Mouse (Mus musculus): ENCODE results near the gene Pop7.

The Pop7 gene

DNA sequence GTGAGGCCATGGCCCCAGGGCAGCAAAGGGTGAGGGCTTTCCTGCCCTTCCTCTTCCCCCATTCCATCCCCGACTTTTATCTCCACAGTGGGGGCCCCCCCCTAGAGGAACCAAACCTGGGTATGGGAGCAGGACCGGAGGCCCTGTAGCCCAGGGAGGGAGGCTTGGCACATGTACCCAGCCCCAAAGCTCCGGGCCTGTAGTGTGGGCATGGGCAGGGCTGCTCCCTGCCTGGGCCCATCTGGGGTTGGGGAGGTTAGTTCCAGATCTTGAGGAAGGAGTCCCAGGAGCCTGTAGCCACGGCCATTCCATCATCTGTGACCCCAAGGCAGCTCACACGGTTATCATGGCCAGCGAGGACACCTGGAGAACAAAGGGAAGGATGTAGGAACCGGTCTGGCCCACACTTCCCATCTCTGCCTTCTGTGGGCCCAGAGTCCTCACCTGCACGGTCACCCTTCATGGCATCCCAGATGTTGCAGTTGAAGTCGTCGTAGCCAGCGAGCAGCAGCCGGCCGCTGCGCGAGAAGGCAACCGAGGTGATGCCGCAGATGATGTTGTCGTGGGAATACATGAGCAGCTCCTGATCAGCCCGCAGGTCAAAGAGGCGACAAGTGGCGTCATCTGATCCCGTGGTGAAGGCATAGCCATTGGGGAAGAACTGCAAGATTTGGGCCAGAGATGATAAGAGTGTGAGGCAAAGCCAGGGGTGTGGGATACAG lies 26.1 kb upstream of the Pop7 start:
- no peak for DNase-seq (ENCODE audit: extremely low spot score, low read depth, low spot score)

DNA sequence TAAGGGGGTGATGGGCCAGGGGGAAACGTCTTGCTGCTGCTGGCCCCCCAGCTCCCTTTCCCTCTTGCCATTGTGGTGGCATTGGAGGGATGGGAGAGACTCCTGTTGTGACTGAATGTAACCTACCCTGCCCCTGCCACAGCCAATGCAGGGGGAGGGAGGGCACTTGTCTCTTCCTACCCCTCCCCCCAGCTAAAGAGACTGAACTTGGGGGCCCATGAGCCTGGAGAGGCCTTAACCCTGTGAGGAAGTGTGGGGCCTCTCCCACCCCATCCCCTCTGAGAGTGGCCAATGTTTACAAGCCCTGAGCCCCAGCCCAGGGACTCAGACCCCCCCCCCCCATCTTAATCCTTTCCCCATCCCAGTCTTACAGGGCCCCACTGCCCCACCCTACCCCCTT lies 25.1 kb upstream of the Pop7 start:
- DNase-seq (ENCODE audit: extremely low spot score, low read depth, low spot score): no peak

DNA sequence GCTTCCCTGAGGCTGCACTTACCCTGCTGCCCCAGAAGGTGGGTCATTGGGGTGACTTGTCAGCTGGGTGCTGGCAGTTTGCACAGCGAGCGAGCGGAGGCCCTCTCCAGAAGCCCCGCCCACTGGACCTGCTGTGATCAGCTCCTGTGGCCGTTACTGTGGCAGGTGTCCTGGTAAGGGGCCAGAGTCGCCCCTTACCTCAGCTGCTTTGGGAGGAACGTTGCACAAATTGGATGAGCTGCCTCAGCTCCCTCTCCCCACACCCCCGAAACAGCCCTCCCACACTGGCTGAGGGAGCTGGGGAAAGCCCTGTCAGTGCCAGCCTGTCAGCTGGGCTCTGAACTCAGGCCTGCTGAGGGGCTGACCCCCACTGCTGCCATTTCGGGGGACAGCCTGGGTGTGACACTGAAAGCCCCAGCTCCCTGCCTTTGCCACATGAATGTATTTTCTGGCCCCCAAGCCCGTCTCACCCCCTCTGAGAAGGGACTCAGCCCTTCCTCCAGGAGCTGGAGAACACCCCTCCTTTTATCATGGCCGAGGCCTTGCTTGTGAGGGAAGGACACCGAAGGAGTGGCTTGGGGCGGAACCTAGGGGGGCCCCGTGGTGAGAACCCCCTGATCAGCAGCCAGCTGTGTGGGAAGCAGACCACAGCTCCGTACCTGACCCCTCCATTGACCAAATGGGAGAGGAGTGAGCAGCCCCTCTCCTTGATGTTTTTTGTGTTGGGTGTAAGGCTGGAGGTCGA lies 24.0 kb upstream of the Pop7 start:
- no peak for DNase-seq (ENCODE audit: extremely low spot score, low read depth, low spot score)

DNA sequence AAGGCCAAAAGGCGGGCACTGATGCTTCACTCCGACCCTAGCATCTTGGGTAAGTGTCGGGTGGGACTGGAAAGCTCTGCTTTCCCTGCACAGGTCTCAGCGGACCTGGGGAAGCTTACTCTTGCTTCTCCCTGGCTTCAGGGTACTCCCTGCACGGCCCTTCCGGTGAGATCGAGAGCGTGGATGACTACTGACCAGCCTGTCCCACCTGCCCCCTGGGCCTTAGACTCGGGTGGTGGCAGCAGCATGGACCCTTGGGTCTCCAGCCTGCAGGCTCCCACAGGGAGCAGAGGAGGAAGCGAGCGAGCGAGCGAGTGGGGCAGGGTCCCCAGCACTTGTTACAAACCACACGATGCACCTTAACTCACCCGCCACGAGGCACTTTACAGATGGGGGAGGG lies 23.2 kb upstream of the Pop7 start:
- no peak for DNase-seq (ENCODE audit: extremely low spot score, low read depth, low spot score)

DNA sequence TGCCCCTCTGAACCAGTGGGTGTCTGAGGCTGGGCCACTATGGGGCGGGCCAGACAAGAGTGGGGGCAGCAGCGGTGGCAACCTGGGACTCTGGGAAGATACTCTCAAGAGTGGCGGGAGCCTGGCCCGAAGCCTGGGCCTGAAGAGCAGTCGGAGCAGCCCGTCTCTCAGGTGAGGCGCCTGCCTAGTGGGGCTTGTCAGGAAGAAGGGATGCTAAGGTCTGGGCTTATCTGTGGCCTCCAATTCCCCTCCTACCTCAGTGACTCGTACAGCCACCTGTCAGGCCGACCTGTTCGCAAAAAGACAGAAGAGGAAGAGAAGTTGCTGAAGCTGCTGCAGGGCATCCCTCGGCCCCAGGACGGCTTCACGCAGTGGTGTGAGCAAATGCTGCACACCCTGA lies 22.4 kb upstream of the Pop7 start:
- no peak for DNase-seq (ENCODE audit: extremely low spot score, low read depth, low spot score)

DNA sequence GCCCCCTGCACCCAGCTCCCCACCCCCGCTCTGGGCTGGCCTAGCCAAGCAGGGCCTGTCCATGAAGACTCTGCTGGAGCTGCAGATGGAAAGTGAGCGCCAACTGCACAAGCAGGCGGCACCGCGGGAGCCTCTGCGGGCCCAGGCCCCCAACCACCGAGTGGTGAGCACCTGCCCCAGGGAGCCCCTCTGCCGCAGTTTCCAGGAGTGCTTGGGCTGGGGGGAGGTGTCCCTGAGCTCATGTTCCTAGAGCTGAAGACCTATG lies 21.9 kb upstream of the Pop7 start:
- no peak for DNase-seq (ENCODE audit: extremely low spot score, low read depth, low spot score)

DNA sequence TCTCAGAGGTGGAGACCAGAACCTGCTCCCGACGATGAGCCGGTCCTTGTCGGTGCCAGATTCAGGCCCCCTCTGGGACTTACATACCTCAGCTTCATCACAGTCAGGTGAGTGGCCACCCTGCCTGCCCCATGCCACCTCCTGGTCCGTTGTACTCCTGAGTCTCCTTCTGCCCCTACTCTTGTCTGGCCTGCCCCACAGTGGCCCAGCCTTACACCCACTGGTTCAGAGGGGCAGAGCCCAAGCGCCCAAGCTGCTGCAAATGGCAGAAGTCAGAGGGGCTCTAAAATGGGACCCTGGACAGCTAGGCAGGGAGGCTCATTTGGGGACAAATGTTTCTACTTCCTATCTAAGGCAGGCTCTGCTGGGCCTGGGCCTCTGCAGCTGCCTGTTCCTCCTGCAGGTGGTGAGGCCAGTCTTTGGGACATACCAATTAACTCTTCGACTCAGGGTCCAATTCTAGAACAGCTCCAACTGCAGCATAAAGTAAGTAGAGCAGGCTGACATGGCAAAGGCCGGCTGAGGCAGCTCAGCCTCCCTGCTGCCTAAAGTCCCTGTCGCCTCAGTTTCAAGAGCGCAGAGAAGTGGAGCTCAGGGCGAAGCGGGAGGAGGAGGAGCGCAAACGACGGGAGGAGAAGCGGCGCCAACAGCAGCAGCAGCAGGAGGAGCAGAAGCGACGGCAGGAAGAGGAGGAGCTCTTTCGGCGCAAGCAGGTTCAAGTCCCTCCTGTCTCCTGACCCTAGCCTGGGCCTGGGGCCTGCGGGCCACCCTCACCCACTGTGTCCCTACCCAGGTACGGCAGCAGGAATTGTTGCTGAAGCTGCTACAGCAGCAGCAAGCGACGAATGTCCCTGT lies 21.3 kb upstream of the Pop7 start:
- DNase-seq (ENCODE audit: extremely low spot score, low read depth, low spot score): no peak

DNA sequence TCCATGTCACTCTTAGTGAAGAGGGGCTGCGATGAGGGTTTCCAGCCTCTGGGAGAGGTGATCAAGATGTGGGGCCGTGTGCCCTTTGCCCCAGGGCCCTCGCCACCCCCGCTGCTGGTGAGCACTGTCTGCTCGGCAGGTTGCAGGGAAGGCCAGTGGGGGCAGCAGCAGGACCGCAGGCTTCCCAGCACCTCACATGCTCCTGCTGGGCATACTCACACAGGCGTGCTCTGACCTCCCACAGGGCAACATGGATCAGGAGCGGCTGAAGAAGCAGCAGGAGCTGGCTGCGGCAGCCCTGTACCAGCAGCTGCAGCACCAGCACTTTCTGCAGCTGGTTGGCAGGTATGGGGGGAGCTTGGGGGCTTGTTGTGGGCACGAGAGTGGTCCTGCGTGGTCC lies 20.4 kb upstream of the Pop7 start:
- DNase-seq (ENCODE audit: extremely low spot score, low read depth, low spot score): no peak

DNA sequence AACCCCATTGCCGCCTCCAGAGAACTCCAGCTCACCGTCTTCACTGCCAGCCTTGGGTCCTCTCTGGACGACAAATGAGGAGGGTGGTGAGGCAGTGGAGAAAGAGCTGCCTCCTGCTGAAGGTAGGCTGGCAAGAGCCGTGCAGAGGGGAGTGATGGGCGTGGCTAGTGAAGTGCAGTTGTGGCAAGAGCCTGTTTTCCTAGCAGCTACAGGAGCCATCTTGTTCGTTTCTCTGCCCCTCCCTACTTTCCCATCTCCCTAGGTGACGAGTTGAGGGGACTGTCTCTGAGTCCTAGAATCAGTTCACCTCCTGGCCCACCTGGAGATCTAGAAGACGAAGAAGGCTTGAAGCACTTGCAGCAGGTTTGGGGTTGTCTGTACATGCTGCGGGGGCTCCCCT lies 19.5 kb upstream of the Pop7 start:
- no peak for DNase-seq (ENCODE audit: extremely low spot score, low read depth, low spot score)

DNA sequence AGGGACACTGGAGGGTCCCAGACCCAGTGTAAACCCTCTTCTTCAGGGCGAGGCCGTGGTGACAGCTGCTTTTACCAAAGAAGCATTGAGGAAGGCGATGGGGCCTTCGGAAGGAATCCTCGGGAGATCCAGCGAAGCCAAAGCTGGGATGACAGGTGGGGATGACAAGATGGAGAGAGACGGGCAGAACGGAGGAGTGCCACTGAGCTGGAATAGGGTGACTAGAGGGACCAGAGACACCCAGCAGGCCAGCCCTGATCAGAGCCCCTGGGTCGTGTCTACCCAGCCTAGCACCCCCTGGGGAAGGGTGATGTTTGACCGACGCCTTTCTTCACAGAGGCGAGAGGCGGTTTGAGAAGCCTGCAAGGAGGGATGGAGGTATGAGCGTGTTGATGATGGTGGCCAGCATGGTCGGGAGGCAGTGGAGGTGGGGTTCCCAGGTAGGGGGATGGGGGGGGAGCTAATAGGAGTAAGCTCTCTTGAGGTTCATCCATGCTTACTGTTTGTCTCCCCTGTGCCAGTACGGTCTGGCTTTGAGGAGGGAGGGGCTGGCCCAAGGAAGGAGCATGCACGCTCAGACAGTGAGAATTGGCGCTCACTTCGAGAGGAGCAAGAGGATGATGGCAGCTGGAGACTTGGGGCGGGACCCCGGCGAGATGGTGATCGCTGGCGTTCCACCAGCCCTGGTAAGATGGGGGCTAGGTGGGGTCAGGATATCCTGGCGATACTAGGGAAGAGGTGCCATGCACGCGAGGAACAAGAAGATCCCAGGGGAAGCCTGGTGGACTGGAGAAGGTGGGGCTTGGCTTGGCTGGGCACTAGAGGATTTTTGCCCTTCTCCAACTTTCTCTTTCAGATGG lies 17.6 kb upstream of the Pop7 start:
- no peak for DNase-seq (ENCODE audit: extremely low spot score, low read depth, low spot score)

DNA sequence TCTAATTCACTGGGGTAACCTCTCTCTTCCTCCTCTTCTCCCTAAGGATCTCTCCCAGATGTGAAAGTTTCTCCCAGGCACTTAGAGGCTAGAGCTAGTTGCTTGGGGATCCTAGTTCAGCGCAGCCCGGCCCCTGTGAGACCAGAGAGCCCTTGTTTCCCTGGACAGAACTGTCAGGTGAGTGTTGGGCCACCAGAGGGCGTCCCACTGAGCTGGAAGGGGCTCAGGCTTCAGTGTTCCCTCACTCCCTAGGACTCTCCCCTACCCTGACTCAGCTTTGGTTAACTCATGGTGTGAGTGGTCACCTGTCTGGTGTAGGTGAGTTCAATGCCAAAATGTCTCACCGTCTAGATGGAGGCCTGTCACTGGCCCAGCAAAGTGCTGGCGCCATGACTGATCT lies 16.1 kb upstream of the Pop7 start, which contains the start of gene Gigyf1:
TSS of gene Gigyf1 (plus strand) at position 113 of the 400 bp plus-strand sequence.
- no peak for DNase-seq (ENCODE audit: extremely low spot score, low read depth, low spot score)

DNA sequence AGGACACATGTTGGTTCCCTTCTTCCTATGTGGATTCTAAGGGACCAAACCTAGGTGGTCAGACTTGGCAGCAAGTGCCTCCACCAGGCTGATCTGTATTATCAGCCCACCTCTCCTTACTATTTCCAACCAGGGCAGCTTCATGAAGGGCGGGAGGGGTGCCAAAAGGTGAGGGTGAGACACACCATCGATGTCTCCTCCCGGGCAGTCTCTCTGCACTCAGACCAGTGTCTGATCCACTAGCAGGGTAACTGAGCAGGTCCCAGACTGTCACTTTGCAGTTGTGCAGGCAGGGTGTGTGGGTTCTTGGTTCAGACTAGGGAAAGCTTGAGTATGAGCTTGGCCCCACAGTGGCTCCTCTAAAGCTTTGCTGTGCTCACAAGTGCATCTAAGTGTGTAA lies 12.5 kb upstream of the Pop7 start:
- DNase-seq (ENCODE audit: extremely low spot score, low read depth, low spot score): no peak

DNA sequence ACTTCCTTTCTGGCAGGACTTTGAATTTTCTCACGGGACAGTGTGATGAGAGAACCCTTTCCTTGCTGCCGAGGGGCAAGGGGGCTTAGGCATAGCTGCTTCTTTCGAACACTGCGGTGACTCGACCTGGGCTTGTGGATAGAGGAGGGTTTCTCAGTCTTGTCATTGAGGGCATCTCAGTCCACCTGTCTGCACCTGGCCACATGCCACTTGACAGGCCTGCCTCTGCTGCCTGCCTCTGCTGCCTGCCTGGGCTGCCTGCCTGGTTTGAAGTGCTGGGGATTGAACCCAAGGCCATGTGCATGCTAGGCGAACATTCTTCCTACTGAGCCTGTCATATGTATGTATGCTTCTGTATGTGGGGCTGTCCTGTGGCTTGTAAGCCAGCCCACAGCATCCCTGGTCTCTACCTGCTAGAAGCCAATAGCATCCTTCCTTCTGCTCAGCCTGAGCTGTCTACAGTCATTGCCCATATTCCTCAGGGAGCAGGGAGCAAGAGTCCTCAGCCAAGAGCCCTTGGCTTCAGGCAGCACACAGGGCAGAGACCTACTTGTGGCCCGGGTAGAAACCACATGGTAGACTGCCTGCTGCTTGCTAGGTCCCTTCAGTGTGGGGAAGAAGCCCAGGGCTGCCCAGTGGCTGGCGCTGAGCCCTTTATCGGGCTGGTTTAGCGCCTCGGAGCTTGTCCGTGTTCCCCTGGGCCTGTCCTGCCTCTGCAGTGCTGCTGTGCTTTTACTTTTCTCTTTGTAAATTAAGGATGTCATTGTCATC lies 11.8 kb upstream of the Pop7 start:
- DNase-seq (ENCODE audit: extremely low spot score, low read depth, low spot score): no peak

DNA sequence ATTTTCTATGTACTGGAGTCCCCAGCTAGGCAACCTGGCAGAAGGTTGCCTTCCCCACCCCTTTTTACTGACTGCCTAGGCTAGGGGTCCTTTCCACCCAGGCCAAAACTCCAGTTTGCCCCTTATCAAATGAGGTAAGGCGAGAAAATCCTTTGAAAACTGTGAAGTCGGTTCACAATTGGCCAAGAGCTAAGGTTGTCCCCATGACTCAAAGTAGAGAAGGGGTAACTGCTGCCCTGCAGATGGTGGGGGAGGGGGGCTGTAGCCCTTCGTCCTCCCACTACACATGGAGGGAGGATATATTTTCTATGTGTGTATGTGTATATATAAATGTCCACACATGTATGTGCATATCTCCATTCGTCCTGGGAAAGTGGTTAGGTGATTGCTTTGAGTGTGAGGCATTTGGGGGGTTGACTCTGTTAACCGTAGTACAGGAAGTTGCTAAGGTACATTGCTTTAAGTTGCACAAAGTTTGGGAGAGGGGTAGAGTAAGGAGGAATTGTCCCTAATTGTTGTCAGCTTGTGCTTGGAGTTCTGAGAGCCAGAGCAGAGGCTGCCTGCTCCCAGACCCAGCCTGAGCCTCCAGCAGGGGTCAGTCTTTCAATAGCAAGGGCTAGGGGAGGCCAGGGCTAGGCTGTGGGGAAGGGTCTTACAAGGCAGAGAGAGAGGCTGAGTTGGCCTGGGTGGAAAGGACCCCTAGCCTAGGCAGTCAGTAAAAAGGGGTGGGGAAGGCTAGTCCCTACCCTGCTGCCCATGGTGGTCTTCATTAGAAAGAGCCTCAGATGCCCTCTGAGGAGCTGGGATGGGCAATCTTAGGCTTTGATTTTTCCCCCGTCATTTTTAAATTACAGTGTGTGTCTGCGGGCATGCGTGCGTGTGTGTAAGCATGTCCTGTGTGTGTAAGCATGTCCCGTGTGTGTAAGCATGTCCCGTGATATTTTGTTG lies 10.8 kb upstream of the Pop7 start:
- DNase-seq (ENCODE audit: extremely low spot score, low read depth, low spot score): no peak

DNA sequence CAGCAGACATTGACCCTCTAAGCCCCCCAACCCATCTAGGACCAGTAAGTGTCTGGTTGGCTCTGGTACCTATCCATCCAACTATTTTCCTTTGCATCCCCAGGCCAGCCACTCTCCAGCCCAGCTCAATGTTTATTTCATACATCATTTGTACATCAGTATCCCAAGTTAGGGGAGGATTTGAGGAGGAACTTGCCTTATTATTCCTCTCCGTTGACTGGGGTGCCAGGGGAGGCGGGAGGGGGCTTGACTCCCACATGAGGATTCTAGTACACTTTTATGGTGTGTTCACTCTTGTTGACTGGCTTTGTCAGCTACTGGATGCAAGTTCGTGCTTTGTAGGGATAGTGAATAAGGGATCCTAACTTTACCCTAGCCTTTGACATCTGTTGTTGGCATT lies 9.4 kb upstream of the Pop7 start:
- DNase-seq (ENCODE audit: extremely low spot score, low read depth, low spot score): no peak

DNA sequence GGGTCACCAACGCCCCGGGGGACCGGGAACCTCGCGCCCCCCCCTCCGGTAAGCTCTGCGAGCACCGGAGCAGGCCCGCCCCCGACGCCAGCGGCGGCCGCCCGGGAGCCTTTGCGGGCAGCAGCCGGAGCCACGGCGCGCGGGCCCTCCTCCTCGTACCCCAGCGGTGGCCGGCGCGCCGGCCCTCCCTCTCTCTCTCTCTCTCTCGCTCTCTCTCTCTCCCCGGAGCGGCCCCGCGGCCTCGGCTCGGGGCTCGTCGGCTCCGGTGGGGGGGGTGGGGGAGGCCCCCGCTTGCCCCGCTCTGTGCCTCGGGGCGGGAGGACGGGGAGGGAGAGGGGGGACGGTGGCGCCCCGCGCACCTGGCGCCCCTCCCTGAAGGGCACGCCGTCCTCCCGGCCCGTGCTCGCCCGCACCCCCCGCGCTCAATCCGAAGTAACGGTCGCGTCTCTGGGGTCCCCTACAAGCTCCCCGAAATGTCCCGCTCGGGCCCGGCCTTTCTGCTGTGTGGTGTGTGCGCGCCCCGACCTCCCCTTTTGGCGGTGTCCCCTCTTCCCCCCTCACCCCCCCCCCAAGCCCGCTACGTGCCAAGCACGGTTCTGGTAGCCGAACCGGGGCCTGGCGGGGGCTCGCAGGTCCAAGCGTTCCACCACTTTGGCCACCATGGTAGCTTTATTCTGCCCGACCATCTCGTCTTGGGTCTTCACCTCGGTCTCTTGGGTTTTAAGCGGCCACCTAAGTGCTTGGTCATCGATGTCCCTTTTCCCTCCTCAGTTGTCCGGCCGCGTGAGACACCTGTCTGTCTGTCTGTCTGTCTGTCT lies 8.5 kb upstream of the Pop7 start:
- DNase-seq (ENCODE audit: extremely low spot score, low read depth, low spot score): no peak

DNA sequence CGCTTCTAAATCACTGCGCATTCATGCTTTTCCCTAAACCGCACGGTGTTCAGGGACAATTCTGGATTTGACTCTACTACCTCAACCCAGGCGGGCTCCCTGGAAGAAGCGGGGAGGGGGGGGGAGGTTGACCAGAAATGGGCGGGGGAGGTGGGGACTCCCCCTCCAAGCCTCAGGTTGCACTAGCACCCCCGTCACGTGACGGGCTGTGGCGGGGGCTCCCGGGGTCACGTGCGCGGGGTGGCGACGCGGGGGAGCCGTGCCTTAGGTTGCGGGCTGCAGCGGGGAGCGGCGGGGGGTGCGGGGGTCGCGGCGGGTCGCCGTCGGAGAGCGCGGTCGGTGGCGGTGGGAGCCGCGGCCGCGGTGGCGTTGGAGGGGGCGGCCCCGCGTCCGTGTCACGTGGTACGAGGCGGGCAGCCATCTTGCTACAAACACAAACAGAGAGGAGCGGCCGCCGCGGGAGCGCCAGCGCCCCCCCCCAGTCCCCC lies 7.7 kb upstream of the Pop7 start:
- DNase-seq (ENCODE audit: extremely low spot score, low read depth, low spot score): no peak

DNA sequence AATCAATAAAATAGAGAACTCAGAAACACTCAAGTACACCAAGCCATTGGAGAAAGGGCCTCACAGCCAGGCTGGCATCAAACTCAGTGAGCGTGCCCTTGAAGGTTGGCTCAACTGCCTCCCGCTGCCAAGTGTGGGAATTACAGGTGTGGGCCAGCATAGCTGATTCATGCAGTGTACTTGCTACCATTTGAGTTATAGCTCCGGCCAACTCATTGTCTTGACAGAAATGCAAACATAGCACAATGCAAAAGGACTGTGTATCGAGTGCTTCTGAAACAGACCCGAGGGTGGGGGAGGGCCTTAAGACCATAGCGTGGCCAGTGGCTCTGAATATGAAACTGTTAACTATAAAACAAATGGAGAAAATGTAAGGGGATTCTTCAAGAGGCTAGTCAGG lies 1.7 kb upstream of the Pop7 start:
- no peak for DNase-seq (ENCODE audit: extremely low spot score, low read depth, low spot score)

Measured in hindlimb bud, embryonic 11.5 days (tissue).